Mouse (Mus musculus) left cerebral cortex, postnatal 4 days (tissue): ENCODE results near the gene Hlcs. TPM values are rescaled to one million over a fixed set of nuclear protein-coding genes. Genes with fewer than 3 reads are reported as not detected.

Experiments used
- DNase-seq: peaks from one replicate; pipeline ENCODE4 v3.0.0-alpha.2; 2022
- intact Hi-C: fragments of 180-260 bp; cut with DNase I; formaldehyde crosslinking; loops from one replicate; pipeline ENCODE4 v1.15.1; 2025
- total RNA-seq, 2 experiments: library from RNA; stranded (reverse); gene quantifications; 2 replicates each; pipeline ENCODE4 v1.2.3; 2021

Gene Hlcs
- total RNA-seq, 2 experiments from 2014 or later, result 11.7 to 11.8 TPM

- intact Hi-C loops, result no loop called here
- no peak for DNase-seq
These were observed 137.9 kb downstream of the Hlcs start for GRCm38 (mm10) chr16:94175366-94175986.

DNA sequence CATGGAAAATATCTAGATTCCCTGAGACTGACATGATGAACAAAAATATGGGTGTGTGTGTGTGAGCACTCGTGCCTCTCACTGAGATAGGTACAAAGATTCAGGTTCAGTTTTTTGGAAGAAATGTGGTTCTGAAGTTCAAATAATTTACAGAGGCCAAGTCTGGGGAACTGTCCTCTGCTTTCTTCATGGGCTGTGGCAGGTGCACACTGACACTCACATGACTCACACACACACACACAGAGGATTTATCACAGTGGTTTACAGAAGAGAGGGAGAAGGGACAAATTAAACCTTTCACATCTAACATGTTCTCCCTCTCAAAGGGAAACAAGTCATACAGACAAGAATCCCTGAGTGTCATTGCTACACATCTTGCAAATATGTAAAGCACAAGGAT lies 140.0 kb downstream of the Hlcs start:
- intact Hi-C loops, result no loop called here
- no peak for DNase-seq

DNA sequence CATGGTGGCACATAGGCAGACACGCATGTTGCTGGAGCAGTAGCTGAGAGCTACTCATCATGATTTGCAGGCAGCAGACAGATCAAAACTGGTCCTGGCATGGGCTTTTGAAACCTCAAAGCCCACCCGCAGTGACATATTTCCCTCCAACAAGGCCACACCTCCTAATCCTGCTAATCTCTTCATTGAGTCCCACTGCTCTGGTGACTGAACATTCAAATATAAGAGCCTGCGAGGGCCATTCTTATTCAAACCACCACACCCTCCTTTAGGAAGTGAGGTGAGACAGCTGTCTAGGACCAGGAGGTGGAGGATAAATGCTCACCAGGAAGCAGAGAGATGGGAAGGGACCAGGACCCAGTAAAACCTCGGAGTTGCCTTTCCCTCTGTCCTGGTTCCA lies 143.2 kb downstream of the Hlcs start:
- DNase-seq, result no peak
- intact Hi-C loops, result no loop called here

GRCm38 (mm10) chr16:94168655-94169545 lies 144.5 kb downstream of the Hlcs start:
- DNase-seq, result no peak
- intact Hi-C loops, result no loop called here

- peak; percentile 27 for DNase-seq
- intact Hi-C loops, result no loop called here
These were observed 148.4 kb downstream of the Hlcs start for GRCm38 (mm10) chr16:94164978-94165377.

DNA sequence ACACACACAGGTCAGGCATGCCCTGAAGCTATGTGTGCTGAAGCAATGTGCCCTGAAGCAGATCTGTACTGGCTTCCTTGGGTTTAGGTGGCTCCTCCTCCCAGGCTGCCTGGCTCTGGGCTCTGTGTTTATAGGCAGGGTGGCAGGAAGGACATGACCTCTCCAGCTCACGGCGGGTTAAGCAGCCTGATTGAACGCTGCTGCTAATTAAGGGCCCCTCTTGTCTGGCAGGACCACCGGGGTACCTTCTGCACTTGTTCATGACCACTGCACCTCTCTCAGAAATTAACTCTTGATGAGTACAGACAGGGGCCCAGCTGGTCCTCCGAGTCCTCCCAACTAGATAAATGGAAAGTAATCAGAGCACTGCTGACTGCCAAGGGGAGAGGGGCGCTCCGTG lies 149.1 kb downstream of the Hlcs start:
- DNase-seq, result peak; percentile 58
- intact Hi-C loops, result no loop called here

- intact Hi-C loops, result no loop called here
- peak; percentile 28 for DNase-seq
These were observed 150.3 kb downstream of the Hlcs start for GRCm38 (mm10) chr16:94163051-94163450.

DNA sequence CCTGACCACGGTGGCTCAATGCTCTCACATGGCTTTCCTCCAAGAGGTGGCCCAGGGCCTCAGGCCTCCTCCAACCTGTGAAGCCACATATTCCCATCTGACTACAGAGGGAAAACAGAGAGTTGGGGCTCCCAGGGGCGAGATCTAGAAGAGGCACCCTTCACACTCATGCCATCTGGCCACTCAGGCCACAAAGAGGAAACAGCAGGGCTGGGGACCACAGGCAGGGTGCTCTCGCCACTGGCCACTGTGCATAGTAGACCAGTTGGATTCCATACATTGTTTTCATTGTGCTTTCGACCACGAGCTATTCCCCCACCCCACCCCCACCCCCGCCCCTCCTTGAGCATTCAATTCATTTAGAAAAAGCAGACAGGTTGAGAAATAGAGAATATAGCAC lies 151.4 kb downstream of the Hlcs start:
- intact Hi-C loops, result no loop called here
- no peak for DNase-seq

GRCm38 (mm10) chr16:94157819-94158218 lies 155.6 kb downstream of the Hlcs start:
- intact Hi-C loops, result no loop called here
- DNase-seq, result no peak

GRCm38 (mm10) chr16:94155041-94155653 lies 158.2 kb downstream of the Hlcs start:
- DNase-seq, result peak; percentile 78
- intact Hi-C loops, result no loop called here

- no peak for DNase-seq
- intact Hi-C loops, result no loop called here
These were observed 163.0 kb downstream of the Hlcs start for GRCm38 (mm10) chr16:94150125-94151103.

DNA sequence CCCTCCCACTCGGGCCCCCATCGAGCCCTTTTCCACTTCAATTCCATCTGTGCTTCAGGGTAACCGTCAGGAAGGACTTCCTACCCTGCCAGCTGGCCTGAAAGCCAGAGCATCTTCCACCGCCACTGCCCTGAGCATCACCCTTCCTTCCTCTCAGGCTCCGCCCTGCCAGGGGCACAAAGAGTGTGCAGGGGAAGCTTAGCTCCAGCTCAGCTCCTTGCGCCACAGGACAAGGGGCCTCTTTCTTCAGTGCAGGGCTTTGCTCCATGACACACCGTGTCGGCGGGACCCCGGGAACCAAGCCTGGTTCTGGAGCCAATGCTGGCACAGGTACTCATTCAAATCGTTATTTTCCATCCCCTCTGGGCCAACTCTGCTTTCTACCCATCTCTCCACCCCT lies 165.2 kb downstream of the Hlcs start:
- intact Hi-C loops, result no loop called here
- DNase-seq, result peak; percentile 43

DNA sequence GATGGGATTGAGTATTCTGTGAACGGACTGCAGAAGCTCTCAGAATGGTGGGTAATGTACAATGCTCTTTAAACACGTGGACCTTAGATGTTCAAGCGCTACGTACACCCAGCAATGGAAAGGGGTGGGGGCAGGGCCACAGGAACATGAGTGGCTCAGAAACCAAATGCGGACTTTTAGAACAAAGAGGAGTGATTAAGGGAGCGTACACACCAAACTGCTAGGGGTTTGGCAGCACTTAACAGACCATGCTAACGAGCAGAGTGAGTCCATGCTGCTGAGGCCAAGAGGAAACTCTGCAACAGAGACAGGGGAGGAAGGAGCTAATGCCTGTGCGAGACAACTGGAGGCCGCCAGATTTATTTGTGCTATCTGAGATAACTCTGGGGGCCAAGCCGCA lies 170.0 kb downstream of the Hlcs start:
- intact Hi-C loops, result no loop called here
- no peak for DNase-seq

GRCm38 (mm10) chr16:94140746-94141145 lies 172.6 kb downstream of the Hlcs start:
- intact Hi-C loops, result no loop called here
- no peak for DNase-seq

DNA sequence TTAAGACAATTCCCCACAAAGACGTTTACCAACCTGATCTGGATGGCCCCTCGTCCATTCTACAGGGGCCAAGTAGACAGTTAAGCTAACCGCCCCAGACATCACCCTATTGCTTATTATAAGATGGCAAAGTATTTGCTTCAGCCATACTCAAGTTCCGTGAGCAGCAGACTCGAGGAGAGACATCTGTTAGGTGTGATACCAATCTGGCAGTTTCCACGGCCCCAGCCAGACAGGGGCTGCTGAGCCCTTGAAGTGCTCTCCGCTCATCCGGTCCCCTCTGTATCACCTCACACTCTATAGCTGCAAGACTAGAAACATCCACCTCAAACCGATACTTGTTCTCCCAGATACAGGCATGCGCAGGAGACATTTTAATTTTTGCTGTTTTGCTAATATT lies 179.2 kb downstream of the Hlcs start:
- intact Hi-C loops, result no loop called here
- no peak for DNase-seq

GRCm38 (mm10) chr16:94128236-94128835 lies 185.0 kb downstream of the Hlcs start:
- DNase-seq, result no peak
- intact Hi-C loops, result no loop called here

GRCm38 (mm10) chr16:94126200-94126599 lies 187.2 kb downstream of the Hlcs start:
- intact Hi-C loops, result no loop called here
- no peak for DNase-seq

GRCm38 (mm10) chr16:94125172-94125981 lies 188.0 kb downstream of the Hlcs start:
- DNase-seq, result no peak
- intact Hi-C loops, result no loop called here

- intact Hi-C loops, result no loop called here
- DNase-seq, result peak; percentile 88
These were observed 190.1 kb downstream of the Hlcs start for GRCm38 (mm10) chr16:94123247-94123646.
